Mouse (Mus musculus) limb, embryonic 14.5 days (tissue): ENCODE data around the gene Vwf. TPM values are rescaled to one million over a fixed set of nuclear protein-coding genes. Genes with fewer than 3 reads are reported as not detected.

Source experiments
- ATAC-seq: fragments of 200-750 bp; cut with Nextera tagmentation; 2 replicates; pipeline ENCODE4 v1.8.0; 2017; ENCODE audit warnings: low read depth, moderate number of reproducible peaks, moderate TSS enrichment; ENCODE audit not compliant: low FRiP score
- DNase-seq: peaks from one replicate; pipeline ENCODE4 v3.0.0-alpha.2; 2015; ENCODE audit warnings: low spot score
- H3K27ac ChIP-seq: fragments of 300-500 bp; sonication (generic); replicated peaks from 2 replicates; pipeline ENCODE4 v1.5.1; 2014; ENCODE audit warnings: low read depth, mild to moderate bottlenecking, low read length, moderate library complexity, mixed read lengths
- H3K27me3 ChIP-seq: fragments of 300-500 bp; sonication (generic); 2 replicates; pipeline ENCODE4 v1.6.1; 2014; ENCODE audit warnings: low read length, mixed read lengths; ENCODE audit not compliant: control insufficient read depth, insufficient read depth
- H3K36me3 ChIP-seq: fragments of 300-500 bp; sonication (generic); 2 replicates; pipeline ENCODE4 v1.6.1; 2014; ENCODE audit warnings: mild to moderate bottlenecking, low read length, moderate library complexity, mixed read lengths; ENCODE audit not compliant: control insufficient read depth, insufficient read depth
- H3K4me1 ChIP-seq: fragments of 300-500 bp; sonication (generic); 2 replicates; pipeline ENCODE4 v1.6.1; 2014; ENCODE audit warnings: antibody characterized with exemption, low read length, mixed read lengths; ENCODE audit not compliant: control insufficient read depth, insufficient read depth
- H3K4me2 ChIP-seq: fragments of 300-500 bp; sonication (generic); replicated peaks from 2 replicates; pipeline ENCODE4 v1.6.1; 2014; ENCODE audit warnings: low read depth, mild to moderate bottlenecking, low read length, moderate library complexity; ENCODE audit not compliant: severe bottlenecking
- H3K4me3 ChIP-seq: fragments of 300-500 bp; sonication (generic); replicated peaks from 2 replicates; pipeline ENCODE4 v1.5.1; 2014; ENCODE audit warnings: low read length
- H3K9ac ChIP-seq: fragments of 300-500 bp; sonication (generic); 2 replicates; pipeline ENCODE4 v1.6.1; 2014; ENCODE audit warnings: mild to moderate bottlenecking, low read depth, low read length, moderate library complexity; ENCODE audit not compliant: severe bottlenecking
- H3K9me3 ChIP-seq: fragments of 300-500 bp; sonication (generic); 2 replicates; pipeline ENCODE4 v1.6.1; 2016; ENCODE audit warnings: low read length; ENCODE audit not compliant: control insufficient read depth
- POLR2A ChIP-seq: fragments of 200-500 bp; IDR thresholded peaks from 2 replicates; pipeline ENCODE4 v1.8.0; 2012; ENCODE audit warnings: inconsistent platforms, mild to moderate bottlenecking, moderate library complexity, borderline replicate concordance; ENCODE audit not compliant: insufficient read depth, insufficient read length; ENCODE audit errors: extremely low read depth
- WGBS: fragments of 180-500 bp; shearing (Covaris S2); extraction: QIAGEN DNeasy Blood & Tissue Kit; methylation state at CpG from one replicate; pipeline ENCODE4 v1.1.7; 2014; 5-methylcytosine and 5-hydroxymethylcytosine counted together
- polyA plus RNA-seq, 2 experiments: library from polyadenylated mRNA; depleted of rRNA in 1 of 2; stranded (reverse) in 1 of 2; unstranded in 1 of 2; fragments of >200 nt; fragmentation: Nextera tagmentation in 1 of 2; extraction: Ambion mirVana in 1 of 2; gene quantifications; 2 replicates each; pipeline versions ENCODE4 v1.2.1 to v1.2.3; 2012 to 2014

Gene Vwf
- polyA plus RNA-seq, 2 experiments = 11.2 to 12.0 TPM

DNA sequence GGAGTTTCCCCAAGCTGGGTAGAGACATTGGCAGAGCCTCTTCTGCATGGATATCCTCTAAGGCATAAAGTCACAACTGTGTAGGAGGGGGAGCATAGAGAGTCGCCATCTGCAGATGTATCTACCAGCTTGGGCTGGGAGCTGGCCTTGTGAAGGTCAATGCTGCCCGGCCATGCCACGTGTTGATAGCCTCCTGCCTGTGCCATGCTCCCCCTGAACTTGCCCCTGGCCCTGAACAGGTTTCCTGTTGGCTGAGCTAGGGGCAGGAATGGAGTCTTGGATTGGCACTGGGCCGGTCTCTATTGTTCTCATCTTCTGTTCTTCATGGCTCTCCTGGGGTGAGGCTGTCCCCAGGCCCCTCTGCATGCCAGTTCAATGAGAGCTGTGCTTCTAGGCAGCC is 51.1 kb downstream of the Vwf start:
- Histone ChIP-seq H3K27ac (no peak overlapping the region), H3K4me2 (no peak overlapping the region), H3K9me3 (no peaks in the 10 kb centered on the region), H3K4me1 (peaks cover 2% of the 10 kb centered on the region; the same call in 1 of the 2 replicates), H3K9ac (no peak overlapping the region), H3K36me3 (no peaks in the 10 kb centered on the region), H3K27me3 (no peaks in the 10 kb centered on the region), H3K4me3 (no peak overlapping the region)
- ATAC-seq = no peak
- TF ChIP-seq POLR2A = no peak
- no peak for DNase-seq
- 92% methylated on average over 4 of the region's 4 CpGs for whole genome bisulfite sequencing

DNA sequence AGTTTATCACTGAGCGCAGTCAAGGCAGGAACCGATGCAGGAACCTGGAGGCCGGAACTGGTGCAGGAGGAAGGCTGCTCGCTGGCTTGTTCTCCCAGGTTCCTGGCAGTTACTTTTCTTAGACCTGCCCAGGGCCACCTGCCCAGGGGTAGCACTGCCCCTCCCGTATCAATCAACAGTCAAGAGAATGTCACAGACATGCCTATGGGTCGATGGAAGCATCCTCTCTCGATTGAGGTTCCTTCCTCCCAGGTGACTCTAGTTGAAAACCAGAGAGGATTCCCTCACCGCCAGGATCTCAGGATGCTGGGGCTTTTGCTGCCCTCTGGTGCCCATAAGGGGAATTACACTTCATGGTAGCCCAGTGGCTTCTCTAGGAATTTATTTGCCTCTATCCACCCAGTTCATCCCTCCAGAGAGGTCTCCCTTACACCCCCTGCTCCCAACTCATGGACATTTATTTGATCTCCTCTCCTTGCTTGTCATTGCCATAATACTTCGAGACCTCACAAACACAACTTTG is 53.5 kb downstream of the Vwf start:
- ATAC-seq (no peak), DNase-seq (peak; percentile 83)
- WGBS = 38% methylated on average over 9 of the region's 9 CpGs
- no peaks in the 10 kb centered on the region for H3K36me3 ChIP-seq
- no peaks in the 10 kb centered on the region for H3K27me3 ChIP-seq
- H3K9ac ChIP-seq = no peak overlapping the region
- peaks cover 9% of the 10 kb centered on the region; the same call in 1 of the 2 replicates for H3K4me1 ChIP-seq
- no peak overlapping the region for H3K4me2 ChIP-seq
- no peak overlapping the region for H3K27ac ChIP-seq
- no peak for TF ChIP-seq POLR2A
- H3K9me3 ChIP-seq = no peaks in the 10 kb centered on the region
- H3K4me3 ChIP-seq = no peak overlapping the region

DNA sequence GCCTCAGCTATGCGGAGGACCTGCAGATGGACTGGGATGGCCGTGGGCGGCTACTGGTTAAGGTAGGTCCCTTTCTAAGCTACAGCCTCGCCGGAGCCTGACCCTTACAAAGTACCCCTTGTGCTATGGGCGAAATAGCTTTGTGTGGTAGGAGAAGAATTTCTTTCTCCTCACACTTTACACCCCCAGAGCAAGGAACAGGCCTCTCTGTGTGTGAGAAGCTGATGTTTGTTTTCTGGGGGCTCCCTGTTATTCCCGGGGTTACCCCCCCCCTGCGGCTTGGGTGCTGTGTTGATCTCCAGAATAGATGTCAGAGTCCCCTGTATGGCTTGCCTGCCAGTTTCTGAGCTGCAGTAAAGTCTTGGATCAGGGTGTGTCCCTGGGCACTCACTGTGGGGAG is 54.1 kb downstream of the Vwf start:
- H3K4me1 ChIP-seq = peaks cover 9% of the 10 kb centered on the region; the same call in 1 of the 2 replicates
- no peak overlapping the region for H3K27ac ChIP-seq
- H3K9me3 ChIP-seq = no peaks in the 10 kb centered on the region
- H3K27me3 ChIP-seq = no peaks in the 10 kb centered on the region
- H3K36me3 ChIP-seq = no peaks in the 10 kb centered on the region
- no peak overlapping the region for H3K4me2 ChIP-seq
- ATAC-seq = no peak
- DNase-seq = no peak
- no peak overlapping the region for H3K4me3 ChIP-seq
- no peak for TF ChIP-seq POLR2A
- 65% methylated on average over 8 of the region's 8 CpGs for WGBS
- no peak overlapping the region for H3K9ac ChIP-seq

DNA sequence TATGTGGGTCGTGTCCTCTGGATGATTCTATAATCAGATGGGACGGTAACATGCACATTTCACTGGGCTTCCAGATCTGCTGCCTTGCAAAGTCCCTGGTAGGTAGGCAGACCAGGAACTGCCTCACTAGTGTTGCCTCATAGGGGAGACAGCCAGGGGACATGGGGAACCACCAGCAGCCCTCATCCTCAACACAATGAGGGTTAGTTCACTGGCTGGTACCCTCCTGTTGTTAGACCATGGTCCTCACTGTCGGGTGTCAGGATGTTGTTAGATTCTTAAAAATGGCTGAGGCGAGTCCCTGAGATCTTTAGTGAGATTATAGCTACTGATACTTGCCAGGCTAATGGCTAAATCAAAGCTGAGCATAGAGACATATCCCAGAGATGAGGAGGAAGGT is 54.6 kb downstream of the Vwf start:
- no peak for TF ChIP-seq POLR2A
- Histone ChIP-seq H3K4me2 (no peak overlapping the region), H3K9ac (no peak overlapping the region), H3K4me3 (no peak overlapping the region), H3K27ac (0 out of 2 replicates have a peak overlapping the region, but pooled peaks have one; percentile 10), H3K9me3 (no peaks in the 10 kb centered on the region), H3K36me3 (no peaks in the 10 kb centered on the region), H3K27me3 (no peaks in the 10 kb centered on the region), H3K4me1 (peaks cover 9% of the 10 kb centered on the region; the same call in 1 of the 2 replicates)
- ATAC-seq (no peak), DNase-seq (no peak)
- 59% methylated on average over 4 of the region's 4 CpGs for WGBS

DNA sequence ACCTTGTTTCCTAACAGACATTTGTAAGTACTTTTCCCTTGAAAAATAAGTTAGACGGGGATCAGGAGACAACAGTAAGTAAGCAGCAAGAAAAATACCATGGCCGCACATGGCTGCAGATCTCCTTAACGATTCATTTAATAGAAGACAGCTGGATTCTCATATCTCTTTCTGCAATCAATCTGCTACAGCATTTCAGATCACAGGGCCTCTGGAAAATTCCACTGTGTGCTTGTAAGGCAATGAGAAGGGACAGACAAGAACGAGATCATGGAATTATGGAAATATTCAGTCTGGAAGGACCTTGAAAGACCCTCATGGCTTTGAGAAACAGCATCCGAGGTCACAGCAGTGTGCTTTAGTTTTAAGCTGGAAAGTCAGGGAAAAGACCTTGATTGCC is 55.2 kb downstream of the Vwf start:
- Histone ChIP-seq H3K4me2 (no peak overlapping the region), H3K27me3 (no peaks in the 10 kb centered on the region), H3K27ac (0 out of 2 replicates have a peak overlapping the region, but pooled peaks have one; percentile 10), H3K36me3 (no peaks in the 10 kb centered on the region), H3K9me3 (no peaks in the 10 kb centered on the region), H3K4me3 (no peak overlapping the region), H3K9ac (no peak overlapping the region), H3K4me1 (peaks cover 9% of the 10 kb centered on the region; the same call in 1 of the 2 replicates)
- WGBS = 42% methylated on average over 5 of the region's 5 CpGs
- TF ChIP-seq POLR2A = no peak
- ATAC-seq = no peak
- peak; percentile 31 for DNase-seq
